Mouse (Mus musculus) heart, embryonic 12.5 days (tissue): ENCODE measurements around the gene Styx. TPM values are rescaled to one million over a fixed set of nuclear protein-coding genes. Genes with fewer than 3 reads are reported as not detected.

Source experiments
- ATAC-seq: fragments of 200-750 bp; cut with Nextera tagmentation; 2 replicates; pipeline ENCODE4 v1.8.0; 2017; ENCODE audit warnings: moderate TSS enrichment, moderate library complexity; ENCODE audit not compliant: insufficient number of reproducible peaks, low FRiP score
- H3K27ac ChIP-seq: fragments of 300-500 bp; sonication (generic); 2 replicates; pipeline ENCODE4 v1.5.1; 2016; ENCODE audit warnings: mild to moderate bottlenecking, moderate library complexity; ENCODE audit not compliant: poor library complexity, severe bottlenecking
- H3K27me3 ChIP-seq: fragments of 300-500 bp; sonication (generic); replicated peaks from 2 replicates; pipeline ENCODE4 v1.6.1; 2016; ENCODE audit warnings: mild to moderate bottlenecking, moderate library complexity
- H3K36me3 ChIP-seq: fragments of 300-500 bp; sonication (generic); 2 replicates; pipeline ENCODE4 v1.6.1; 2016; ENCODE audit warnings: mild to moderate bottlenecking, moderate library complexity
- H3K4me1 ChIP-seq: fragments of 300-500 bp; sonication (generic); replicated peaks from 2 replicates; pipeline ENCODE4 v1.6.1; 2016; ENCODE audit warnings: mild to moderate bottlenecking
- H3K4me2 ChIP-seq: fragments of 300-500 bp; sonication (generic); 2 replicates; pipeline ENCODE4 v1.6.1; 2016; ENCODE audit warnings: mild to moderate bottlenecking, moderate library complexity
- H3K4me3 ChIP-seq: fragments of 300-500 bp; sonication (generic); 2 replicates; pipeline ENCODE4 v1.5.1; 2016; ENCODE audit warnings: mild to moderate bottlenecking
- H3K9ac ChIP-seq: fragments of 300-500 bp; sonication (generic); 2 replicates; pipeline ENCODE4 v1.6.1; 2016; ENCODE audit warnings: mild to moderate bottlenecking, moderate library complexity
- H3K9me3 ChIP-seq: fragments of 300-500 bp; sonication (generic); replicated peaks from 2 replicates; pipeline ENCODE4 v1.6.1; 2016; ENCODE audit warnings: mild to moderate bottlenecking, moderate library complexity
- WGBS: fragments of 180-500 bp; shearing (Covaris S2); methylation state at CpG from one replicate; pipeline ENCODE4 v1.1.7; 2016; 5-methylcytosine and 5-hydroxymethylcytosine counted together
- polyA plus RNA-seq: library from polyadenylated mRNA; unstranded; fragments of >200 nt; fragmentation: Nextera tagmentation; extraction: Ambion mirVana; gene quantifications from 2 replicates; pipeline ENCODE4 v1.2.1, GENCODE M21; 2016

Gene Styx
- 48.6 and 53.9 TPM in 2 replicates for polyA plus RNA-seq

DNA sequence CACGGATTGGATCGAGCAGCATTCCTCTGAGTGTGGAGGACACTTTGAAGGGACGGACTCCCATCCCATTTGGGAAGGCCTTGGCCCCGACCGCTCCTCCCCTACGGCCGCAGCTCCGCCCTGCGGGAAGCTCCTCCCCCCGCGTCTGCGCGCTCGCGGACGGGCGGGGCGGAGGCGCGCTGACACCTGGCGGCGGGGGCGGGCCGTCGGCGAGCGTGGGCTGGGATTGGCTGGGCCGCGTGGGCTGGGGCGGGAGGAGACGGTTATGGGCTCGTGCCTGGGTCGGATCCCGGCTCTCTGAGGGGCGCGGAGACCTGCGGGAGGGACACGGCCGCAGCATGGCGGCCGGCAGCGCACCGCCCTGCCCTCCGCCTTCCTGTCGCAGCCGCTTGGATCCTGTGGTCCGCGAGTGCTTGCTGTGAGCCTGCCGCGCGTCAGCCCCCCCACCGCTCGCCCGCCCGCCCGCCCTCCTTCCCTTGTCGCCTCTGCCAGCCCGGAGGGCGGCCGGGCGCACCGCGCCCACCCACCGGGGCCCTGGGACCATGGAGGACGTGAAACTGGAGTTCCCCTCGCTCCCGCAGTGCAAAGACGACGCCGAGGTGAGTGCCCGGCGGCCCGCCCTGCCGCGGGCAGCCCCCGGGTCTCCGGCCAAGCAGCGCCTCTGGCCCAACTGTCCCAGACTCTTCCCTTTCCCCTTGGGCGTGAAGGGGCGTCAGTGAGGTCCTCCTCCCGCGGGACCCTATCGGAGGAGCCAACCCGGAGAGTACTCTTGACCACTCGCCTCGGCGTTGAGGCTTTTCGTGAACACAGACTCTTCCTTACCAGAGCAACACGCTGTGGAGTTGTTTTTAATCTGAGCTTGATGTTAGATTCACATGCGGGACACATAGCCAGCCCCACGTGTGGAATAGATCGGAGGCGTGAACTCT, at the start of gene Styx:
Gene Styx (plus strand): TSS at position 163 of the 929 bp plus-strand sequence.
- peak; percentile 98 for ATAC-seq
- peak within 1 kb of the TSS; percentile 74 for H3K27ac ChIP-seq
- no peaks in the 10 kb centered on the region for H3K27me3 ChIP-seq
- H3K4me1 ChIP-seq, result peaks cover 5% of the 10 kb centered on the region
- no peaks in the 10 kb centered on the region for H3K9me3 ChIP-seq
- peaks cover 21% of the 10 kb centered on the region for H3K36me3 ChIP-seq
- H3K4me2 ChIP-seq, result peak within 1 kb of the TSS; percentile 77
- under 1% methylated on average over 82 of the region's 93 CpGs for WGBS
- H3K9ac ChIP-seq, result peak within 1 kb of the TSS; percentile 80
- H3K4me3 ChIP-seq, result peak within 1 kb of the TSS; percentile 65

DNA sequence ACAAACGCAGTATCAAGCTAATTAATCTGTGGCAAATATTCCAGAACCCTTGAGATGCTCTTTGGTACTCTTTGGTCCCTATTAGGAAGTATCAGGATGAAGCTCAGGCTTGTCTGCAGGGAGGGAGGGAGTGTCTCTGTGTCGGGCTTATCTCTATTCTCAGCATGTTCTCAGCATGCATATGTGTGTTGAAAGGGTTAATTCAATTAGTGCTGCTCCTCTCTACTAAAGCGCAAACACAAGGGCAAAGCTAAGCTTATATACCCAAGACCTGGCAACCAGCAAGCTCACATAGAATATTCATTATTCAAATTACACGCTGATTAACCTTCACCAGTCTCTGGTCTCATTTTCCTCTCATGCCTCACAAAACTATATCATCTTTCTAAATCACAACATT, 47.0 kb upstream of the Styx start:
- 58% methylated on average over 4 of the region's 4 CpGs for WGBS
- no peak for ATAC-seq

DNA sequence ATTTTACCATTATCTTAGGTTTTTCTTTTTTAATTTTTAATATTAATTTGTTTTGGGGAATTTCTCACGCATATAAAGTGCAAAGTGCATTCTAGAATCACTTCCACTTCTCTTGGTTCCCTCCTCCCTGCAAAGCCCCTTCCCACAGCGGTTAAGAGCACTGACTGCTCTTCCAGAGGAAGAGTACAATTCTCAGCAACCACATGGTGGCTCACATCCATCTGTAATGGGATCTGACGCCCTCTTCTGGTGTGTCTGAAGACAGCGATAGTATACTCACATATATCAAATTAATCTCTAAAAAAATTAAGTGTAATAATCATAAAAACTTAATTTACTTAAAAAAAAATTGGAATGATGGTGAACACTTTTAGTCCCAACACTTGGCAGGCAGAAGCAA, 46.5 kb upstream of the Styx start:
- WGBS, result 65% methylated on average over 4 of the region's 4 CpGs
- no peak for ATAC-seq
- H3K36me3 ChIP-seq, result peaks cover 51% of the 10 kb centered on the region
- no peak overlapping the region for H3K27ac ChIP-seq
- H3K4me2 ChIP-seq, result no peak overlapping the region
- no peaks in the 10 kb centered on the region for H3K27me3 ChIP-seq
- H3K9ac ChIP-seq, result no peak overlapping the region
- H3K4me3 ChIP-seq, result no peak overlapping the region
- H3K9me3 ChIP-seq, result no peaks in the 10 kb centered on the region
- H3K4me1 ChIP-seq, result peaks cover 6% of the 10 kb centered on the region

More for the DNA sequence above, 47.0 kb upstream of the Styx start:
- H3K4me2 ChIP-seq, result no peak overlapping the region
- H3K9me3 ChIP-seq, result no peaks in the 10 kb centered on the region
- H3K36me3 ChIP-seq, result peaks cover 56% of the 10 kb centered on the region
- 0 out of 2 replicates have a peak, but pooled peaks cover 5% of the 10 kb centered on the region for H3K4me1 ChIP-seq
- no peak overlapping the region for H3K4me3 ChIP-seq
- no peak overlapping the region for H3K27ac ChIP-seq
- no peak overlapping the region for H3K9ac ChIP-seq
- no peaks in the 10 kb centered on the region for H3K27me3 ChIP-seq

DNA sequence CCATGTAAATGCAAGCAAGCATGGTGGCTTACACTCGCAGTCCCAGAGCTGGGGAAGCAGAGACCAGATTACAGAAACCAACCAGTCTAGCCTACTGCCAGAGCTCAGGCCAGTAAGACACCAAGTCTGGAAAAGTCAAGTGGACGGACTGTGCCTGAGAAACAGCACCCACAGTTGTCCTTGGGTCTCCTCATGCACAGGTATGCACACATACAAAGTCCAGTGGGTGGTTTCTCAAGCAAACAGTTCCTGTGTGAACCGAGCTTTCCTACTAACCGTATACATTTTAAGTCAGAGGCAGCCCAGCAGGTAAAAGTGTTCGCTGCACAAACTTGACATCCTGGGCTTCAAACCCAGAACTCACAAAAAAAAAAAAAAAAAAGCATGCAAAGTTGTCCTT, 45.0 kb upstream of the Styx start:
- 90% methylated on average over 5 of the region's 5 CpGs for WGBS
- Histone ChIP-seq H3K9me3 (no peaks in the 10 kb centered on the region), H3K27me3 (no peaks in the 10 kb centered on the region), H3K4me3 (no peak overlapping the region), H3K4me1 (peaks cover 16% of the 10 kb centered on the region), H3K36me3 (peaks cover 37% of the 10 kb centered on the region), H3K27ac (no peak overlapping the region), H3K4me2 (no peak overlapping the region), H3K9ac (no peak overlapping the region)
- no peak for ATAC-seq

GRCm38 (mm10) chr14:45307630-45308328, 43.1 kb upstream of the Styx start:
- 0 out of 2 replicates have a peak, but pooled peaks have one; percentile 39 for ATAC-seq
- H3K27ac ChIP-seq, result no peak overlapping the region

DNA sequence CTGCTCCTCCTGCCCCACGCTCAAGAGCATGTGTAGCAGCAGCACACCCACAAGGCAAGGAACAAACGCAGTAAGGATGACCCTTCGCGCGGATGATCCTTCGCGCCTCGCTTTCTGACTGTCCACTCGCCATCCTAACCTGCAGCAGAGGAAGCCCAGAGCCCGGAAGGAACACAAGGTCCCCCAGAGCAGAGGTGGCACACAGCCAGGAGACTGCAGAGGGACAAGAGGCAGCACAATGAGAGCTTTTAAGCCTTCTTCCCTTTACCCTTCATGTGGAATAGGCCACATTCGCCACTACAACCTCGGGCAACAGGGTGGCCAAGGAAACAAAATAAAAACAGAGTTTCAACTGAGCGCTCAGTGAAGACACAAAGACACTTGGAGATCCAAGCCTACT, 41.2 kb upstream of the Styx start:
- no peak overlapping the region for H3K9ac ChIP-seq
- H3K9me3 ChIP-seq, result no peaks in the 10 kb centered on the region
- no peak for ATAC-seq
- WGBS, result 84% methylated on average over 13 of the region's 13 CpGs
- H3K27ac ChIP-seq, result no peak overlapping the region
- peaks cover 11% of the 10 kb centered on the region; the same call in 1 of the 2 replicates for H3K36me3 ChIP-seq
- H3K4me3 ChIP-seq, result no peak overlapping the region
- H3K4me2 ChIP-seq, result no peak overlapping the region
- no peaks in the 10 kb centered on the region for H3K27me3 ChIP-seq
- peaks cover 20% of the 10 kb centered on the region for H3K4me1 ChIP-seq

More at GRCm38 (mm10) chr14:45307630-45308328, 43.1 kb upstream of the Styx start:
- Histone ChIP-seq H3K4me1 (peaks cover 16% of the 10 kb centered on the region), H3K4me2 (no peak overlapping the region), H3K9me3 (no peaks in the 10 kb centered on the region), H3K4me3 (no peak overlapping the region), H3K27me3 (no peaks in the 10 kb centered on the region), H3K36me3 (peaks cover 19% of the 10 kb centered on the region), H3K9ac (no peak overlapping the region)
- 79% methylated on average over 8 of the region's 8 CpGs for WGBS

- Histone ChIP-seq H3K9me3 (no peaks in the 10 kb centered on the region), H3K36me3 (peaks cover 7% of the 10 kb centered on the region; the same call in 1 of the 2 replicates), H3K4me1 (peaks cover 20% of the 10 kb centered on the region), H3K4me3 (no peak overlapping the region), H3K9ac (no peak overlapping the region), H3K27ac (no peak overlapping the region), H3K27me3 (no peaks in the 10 kb centered on the region), H3K4me2 (no peak overlapping the region)
- WGBS, result 86% methylated on average over 14 of the region's 14 CpGs
- ATAC-seq, result no peak
Observed at GRCm38 (mm10) chr14:45310101-45310500, 40.8 kb upstream of the Styx start.

DNA sequence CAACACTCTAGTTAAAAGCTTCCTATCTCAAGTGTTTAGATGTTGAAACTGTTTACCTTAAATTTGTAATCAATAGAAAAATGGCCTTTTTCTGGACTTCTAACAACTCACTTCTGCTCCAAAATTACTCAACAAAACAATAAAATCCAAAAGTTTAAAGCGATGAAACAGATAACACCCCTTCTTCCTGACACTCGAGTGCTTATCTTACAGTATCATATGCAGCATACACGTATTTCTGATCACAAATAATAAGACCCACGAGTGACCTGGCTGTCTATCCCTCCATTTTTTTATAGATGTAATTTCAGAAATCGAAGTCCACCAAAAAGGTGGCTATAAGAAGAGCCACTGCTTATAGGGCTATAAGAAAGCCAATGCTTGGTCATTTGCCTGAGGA, 34.0 kb upstream of the Styx start:
- peak overlapping the region; percentile 92; the same call in 1 of the 2 replicates for H3K9ac ChIP-seq
- 49% methylated on average over 5 of the region's 5 CpGs for WGBS
- peak overlapping the region; percentile 85 for H3K4me3 ChIP-seq
- H3K27me3 ChIP-seq, result no peaks in the 10 kb centered on the region
- peaks cover 33% of the 10 kb centered on the region for H3K4me1 ChIP-seq
- H3K36me3 ChIP-seq, result no peaks in the 10 kb centered on the region
- H3K27ac ChIP-seq, result no peak overlapping the region
- ATAC-seq, result no peak
- H3K4me2 ChIP-seq, result peak overlapping the region; percentile 71
- no peaks in the 10 kb centered on the region for H3K9me3 ChIP-seq

DNA sequence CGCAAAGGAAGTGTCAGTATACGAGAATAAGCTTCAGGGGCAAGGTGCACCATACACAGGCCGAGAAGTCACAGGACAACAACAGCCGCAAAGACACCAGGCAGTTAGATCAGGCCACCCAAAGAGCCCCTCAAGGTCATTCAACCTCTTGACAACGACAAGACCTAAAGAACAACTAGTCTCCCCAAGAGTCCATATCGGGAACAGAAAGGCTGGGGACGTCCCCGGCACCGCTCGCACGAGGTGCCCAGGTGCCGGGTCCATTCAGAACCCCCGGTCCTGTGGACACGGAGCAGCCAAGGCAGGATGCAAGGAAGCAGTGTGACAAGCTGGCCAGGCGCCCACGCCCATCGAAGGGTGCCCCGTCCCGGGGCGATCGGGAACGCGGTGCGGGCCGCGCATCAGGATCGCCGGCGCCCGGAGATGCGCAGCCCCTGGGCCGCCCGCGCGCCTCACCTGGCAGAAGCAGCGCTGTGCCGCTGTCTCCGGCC, 32.9 kb upstream of the Styx start:
- H3K27ac ChIP-seq, result peak overlapping the region; percentile 85
- ATAC-seq, result peak; percentile 12
- peak overlapping the region; percentile 85 for H3K4me3 ChIP-seq
- H3K27me3 ChIP-seq, result no peaks in the 10 kb centered on the region
- H3K9ac ChIP-seq, result peak overlapping the region; percentile 92
- H3K9me3 ChIP-seq, result no peaks in the 10 kb centered on the region
- H3K4me1 ChIP-seq, result peaks cover 34% of the 10 kb centered on the region
- no peaks in the 10 kb centered on the region for H3K36me3 ChIP-seq
- 0% methylated on average over 38 of the region's 38 CpGs for WGBS
- peak overlapping the region; percentile 71 for H3K4me2 ChIP-seq

- no peaks in the 10 kb centered on the region for H3K27me3 ChIP-seq
- peaks cover 34% of the 10 kb centered on the region for H3K4me1 ChIP-seq
- H3K4me2 ChIP-seq, result peak within 1 kb of the TSS; percentile 71
- peak; percentile 96 for ATAC-seq
- H3K36me3 ChIP-seq, result no peaks in the 10 kb centered on the region
- H3K4me3 ChIP-seq, result peak within 1 kb of the TSS; percentile 85
- peak within 1 kb of the TSS; percentile 92 for H3K9ac ChIP-seq
- H3K27ac ChIP-seq, result peak within 1 kb of the TSS; percentile 85
- 2% methylated on average over 50 of the region's 74 CpGs for WGBS
- H3K9me3 ChIP-seq, result no peaks in the 10 kb centered on the region
Observed at GRCm38 (mm10) chr14:45318426-45319236, 32.3 kb upstream of the Styx start, which contains the start of gene Ero1l. Gene Ero1l (minus strand): TSS chr14:45318771.
